11 mouse cellular contexts compared by ENCODE assay signal in the genomic region with DNA sequence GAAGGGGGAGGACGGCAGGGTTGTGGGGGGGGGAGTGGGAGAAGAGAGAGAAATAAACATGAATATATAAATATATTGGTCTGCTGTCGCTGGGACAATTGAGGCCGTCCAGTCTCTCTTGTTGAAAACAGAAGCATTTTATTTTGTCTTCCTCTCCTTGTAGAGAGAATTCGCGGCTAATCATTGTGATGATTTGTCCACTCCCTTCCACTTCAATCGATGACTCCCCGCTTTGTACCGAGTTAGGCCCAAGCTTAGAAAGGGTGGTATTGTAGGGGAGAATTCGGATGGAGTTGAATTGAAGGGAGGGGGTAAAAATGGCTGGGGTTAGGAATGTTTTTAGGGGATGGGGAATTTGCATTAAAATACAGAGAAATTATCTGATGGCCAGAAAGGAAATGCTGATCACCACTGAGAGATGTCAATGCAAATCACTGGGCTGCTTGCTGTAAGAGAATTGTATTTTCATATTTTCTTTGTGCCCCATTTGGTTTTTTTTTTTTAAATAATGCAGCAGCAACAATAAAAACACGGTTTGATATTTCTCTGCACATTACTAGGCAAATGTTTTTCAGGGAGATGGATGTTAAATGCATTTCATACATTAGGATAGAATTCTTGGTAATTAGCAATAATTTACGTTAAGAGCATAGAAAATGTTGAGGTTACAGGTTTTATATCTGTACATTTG. TPM values are rescaled to one million over a fixed set of nuclear protein-coding genes. Genes with fewer than 3 reads are reported as not detected.
A peak's percentile ranks its signal among the peaks of the same experiment; 100 is the strongest.
DNase-seq lines count a peak whose midpoint lies in the region; ATAC-seq and TF ChIP-seq lines count a peak whose summit lies in the region.
"Had no signal": no experiment of that assay in that cellular context is flagged by ENCODE, and none has a peak within 500 bp of the region (broad histone marks: within the 10 kb centered on the region; RNA-seq: fewer than 3 reads in every experiment).

No protein-coding gene starts in this region.

- no peaks in the 10 kb centered on the region; the same call in 1 of the 2 replicates for H3K27me3 ChIP-seq in heart, embryonic 10.5 days (ENCODE audit: insufficient read depth, poor library complexity, severe bottlenecking)
- peaks cover 7% of the 10 kb centered on the region for H3K27me3 ChIP-seq in testis, adult 2 months (ENCODE audit: control insufficient read depth, insufficient read depth, low read length)
- no peaks in the 10 kb centered on the region for H3K27me3 ChIP-seq in liver, embryonic 12.5 days (replicated peaks)
- no peaks in the 10 kb centered on the region for H3K27me3 ChIP-seq in stomach, postnatal 0 days (ENCODE audit: control insufficient read depth, insufficient read depth, low read length)

- peak overlapping the region; percentile 87 for H3K9ac ChIP-seq in liver, embryonic 12.5 days
- H3K9ac ChIP-seq in stomach, postnatal 0 days (ENCODE audit: low read length) = peak overlapping the region; percentile 74

- peaks cover 14% of the 10 kb centered on the region for H3K36me3 ChIP-seq in heart, embryonic 10.5 days
- H3K36me3 ChIP-seq in testis, adult 2 months (ENCODE audit: control insufficient read depth, insufficient read depth, low read length) = no peaks in the 10 kb centered on the region
- peaks cover 32% of the 10 kb centered on the region for H3K36me3 ChIP-seq in liver, embryonic 12.5 days
- H3K36me3 ChIP-seq in stomach, postnatal 0 days (ENCODE audit: control insufficient read depth, insufficient read depth, low read length) = no peaks in the 10 kb centered on the region

- H3K4me2 ChIP-seq in liver, embryonic 12.5 days = peak overlapping the region; percentile 97
- peak overlapping the region; percentile 100 for H3K4me2 ChIP-seq in stomach, postnatal 0 days (replicated peaks; ENCODE audit: low read depth)

- no peaks in the 10 kb centered on the region for H3K9me3 ChIP-seq in heart, embryonic 10.5 days
- no peaks in the 10 kb centered on the region for H3K9me3 ChIP-seq in liver, embryonic 12.5 days (replicated peaks)
- no peaks in the 10 kb centered on the region for H3K9me3 ChIP-seq in stomach, postnatal 0 days (ENCODE audit: control insufficient read depth, low read length)

- TF ChIP-seq EP300 in stomach, postnatal 0 days (optimal IDR thresholded peaks at IDR 0.05) = no peak

- H3K4me3 ChIP-seq in heart, embryonic 10.5 days = peak overlapping the region; percentile 78
- H3K4me3 ChIP-seq in testis, adult 2 months (ENCODE audit: control insufficient read depth, low read depth, low read length) = peak overlapping the region; percentile 94
- H3K4me3 ChIP-seq in liver, embryonic 12.5 days = peak overlapping the region; percentile 76
- H3K4me3 ChIP-seq in stomach, postnatal 0 days (ENCODE audit: low read depth, low read length) = peak overlapping the region; percentile 69

- TF ChIP-seq CTCF in testis, adult 2 months (IDR thresholded peaks at IDR 0.05; ENCODE audit: control insufficient read depth, insufficient read depth, insufficient replicate concordance, low read depth, low read length) = no peak
- TF ChIP-seq CTCF in stomach, postnatal 0 days (IDR thresholded peaks at IDR 0.05; ENCODE audit: low read depth) = no peak

- TF ChIP-seq POLR2A in testis, adult 2 months (IDR thresholded peaks at IDR 0.05; ENCODE audit: control insufficient read depth, low read depth, low read length) = no peak

- no peak for ATAC-seq in liver, embryonic 12.5 days
- no peak for ATAC-seq in stomach, postnatal 0 days (ENCODE audit: low FRiP score, low TSS enrichment)

- H3K4me1 ChIP-seq in heart, embryonic 10.5 days = peaks cover 20% of the 10 kb centered on the region
- peaks cover 25% of the 10 kb centered on the region for H3K4me1 ChIP-seq in testis, adult 2 months (ENCODE audit: control insufficient read depth, insufficient read depth, low read length)
- peaks cover 51% of the 10 kb centered on the region for H3K4me1 ChIP-seq in liver, embryonic 12.5 days
- no peaks in the 10 kb centered on the region for H3K4me1 ChIP-seq in stomach, postnatal 0 days (replicated peaks; ENCODE audit: control insufficient read depth, insufficient read depth)

- no peak for DNase-seq in heart, embryonic 10.5 days (ENCODE audit: low spot score)
- no peak for DNase-seq in heart, postnatal 4 days
- DNase-seq in testis, postnatal 14 days (ENCODE audit: low spot score) = no peak
- DNase-seq in stomach, postnatal 0 days (ENCODE audit: low spot score) = no peak
- DNase-seq in cerebellum, adult 11-12 months = no peak
- no peak for DNase-seq in cerebellum, postnatal 4 days (ENCODE audit: low spot score in 2 of 2)
- DNase-seq: thymus, adult 2 months had no signal

- H3K27ac ChIP-seq in heart, embryonic 10.5 days = peak overlapping the region; percentile 92
- no peak overlapping the region for H3K27ac ChIP-seq in testis, adult 2 months (ENCODE audit: control insufficient read depth, insufficient read depth, low read depth, low read length)
- H3K27ac ChIP-seq in liver, embryonic 12.5 days = peak overlapping the region; percentile 90
- peak overlapping the region; percentile 92; the same call in 1 of the 2 replicates for H3K27ac ChIP-seq in stomach, postnatal 0 days (replicated peaks)

- 30% methylated on average over 11 of the region's 11 CpGs for WGBS in heart, embryonic 10.5 days
- WGBS in liver, embryonic 12.5 days (ENCODE audit: insufficient replicate concordance) = 12% methylated on average over 11 of the region's 11 CpGs
- 31% methylated on average over 11 of the region's 11 CpGs for WGBS in stomach, postnatal 0 days

RNA-seq across cellular contexts. Expression of a gene that starts 4.7 kb away (rescaled TPM):
- 13.5 and 23.5 TPM in 2 replicates for polyA plus RNA-seq in heart, embryonic 10.5 days (2016; fragmentation: Nextera tagmentation; extraction: Ambion mirVana)
- total RNA-seq in heart, postnatal 4 days (2021) = 10 to 100 TPM in 1 of 2 experiments, 1 to 10 TPM in 1; 8.4 to 10.3 TPM
- 6.5 and 6.6 TPM in 2 replicates for polyA plus RNA-seq in testis, adult 2 months (2012; rRNA removed)
- polyA plus RNA-seq in liver, embryonic 12.5 days (2016; fragmentation: Nextera tagmentation; extraction: Ambion mirVana) = 53.4 and 53.5 TPM in 2 replicates
- 10.5 and 11.7 TPM in 2 replicates for polyA plus RNA-seq in stomach, postnatal 0 days (2015; fragmentation: Nextera tagmentation; extraction: Ambion mirVana)

RNA-seq across cellular contexts. Expression of a gene that starts 7.7 kb away (rescaled TPM):
- polyA plus RNA-seq in heart, embryonic 10.5 days (2016; fragmentation: Nextera tagmentation; extraction: Ambion mirVana) = not detected in 2 replicates
- total RNA-seq in heart, postnatal 4 days (2021) = not detected
- polyA plus RNA-seq in testis, adult 2 months (2012; rRNA removed) = not detected in 2 replicates
- not detected in 2 replicates for polyA plus RNA-seq in liver, embryonic 12.5 days (2016; fragmentation: Nextera tagmentation; extraction: Ambion mirVana)
- polyA plus RNA-seq in stomach, postnatal 0 days (2015; fragmentation: Nextera tagmentation; extraction: Ambion mirVana) = 0.27 TPM in 1 of 2 replicates, not detected in the other
- total RNA-seq: adrenal gland, postnatal 10 days had no signal
- polyA plus RNA-seq: gonadal fat pad, adult 2 months; thymus, adult 2 months had no signal
